Mouse (Mus musculus): ENCODE results near the gene Col13a1. TPM values are rescaled to one million over a fixed set of nuclear protein-coding genes. Genes with fewer than 3 reads are reported as not detected.

The Col13a1 gene
- polyA plus RNA-seq, 1 experiment from 2014 or later, result 11.4 TPM

Other genes starting within 250 kb of the Col13a1 start
- gene H2afy2, start 195.0 kb downstream of the Col13a1 start, polyA plus RNA-seq (2015; fragmentation: Nextera tagmentation; extraction: Ambion mirVana), result 281 and 321 TPM in 2 replicates
- gene Neurog3, start 154.0 kb upstream of the Col13a1 start, polyA plus RNA-seq (2015; fragmentation: Nextera tagmentation; extraction: Ambion mirVana), result not detected in 2 replicates
- 21.2 and 21.9 TPM in 2 replicates for gene Fam241b, start 164.8 kb upstream of the Col13a1 start, polyA plus RNA-seq (2015; fragmentation: Nextera tagmentation; extraction: Ambion mirVana)

Data from embryonic facial prominence, embryonic 13.5 days (tissue).